Mouse (Mus musculus): Measurements from ENCODE around the gene Mettl7b. TPM values are rescaled to one million over a fixed set of nuclear protein-coding genes. Genes with fewer than 3 reads are reported as not detected.
A peak's percentile ranks its signal among the peaks of the same experiment; 100 is the strongest.

Gene Mettl7b
- polyA plus RNA-seq, 1 experiment from 2014 or later = not detected

GRCm38 (mm10) chr10:128937756-128938390, 22.9 kb downstream of the Mettl7b start:
- DNase-seq (ENCODE audit: low spot score) (no peak), ATAC-seq (replicated peaks; ENCODE audit: low FRiP score) (no peak)
- H3K4me1 ChIP-seq (replicated peaks; ENCODE audit: control insufficient read depth, insufficient read depth, low read length) = no peaks in the 10 kb centered on the region
- no peaks in the 10 kb centered on the region for H3K36me3 ChIP-seq (ENCODE audit: control insufficient read depth, insufficient read depth, low read length)
- H3K9me3 ChIP-seq (ENCODE audit: control insufficient read depth, low read length) = no peaks in the 10 kb centered on the region
- peaks cover 24% of the 10 kb centered on the region for H3K27me3 ChIP-seq (ENCODE audit: control insufficient read depth, insufficient read depth, low read length)
- 77% methylated on average over 12 of the region's 12 CpGs for WGBS
- no peak overlapping the region for H3K4me2 ChIP-seq (ENCODE audit: low read depth, low read length, severe bottlenecking)
- no peak overlapping the region for H3K9ac ChIP-seq (ENCODE audit: low read length)
- H3K4me3 ChIP-seq (ENCODE audit: low read depth, low read length) = no peak overlapping the region
- H3K27ac ChIP-seq (ENCODE audit: low read depth, low read length) = no peak overlapping the region

GRCm38 (mm10) chr10:128935826-128936440, 24.9 kb downstream of the Mettl7b start:
- no peak overlapping the region for H3K9ac ChIP-seq (ENCODE audit: low read length)
- H3K36me3 ChIP-seq (ENCODE audit: control insufficient read depth, insufficient read depth, low read length) = no peaks in the 10 kb centered on the region
- H3K4me3 ChIP-seq (ENCODE audit: low read depth, low read length) = no peak overlapping the region
- peaks cover 30% of the 10 kb centered on the region for H3K27me3 ChIP-seq (ENCODE audit: control insufficient read depth, insufficient read depth, low read length)
- no peak overlapping the region for H3K4me2 ChIP-seq (ENCODE audit: low read depth, low read length, severe bottlenecking)
- no peak for ATAC-seq (replicated peaks; ENCODE audit: low FRiP score)
- no peaks in the 10 kb centered on the region for H3K4me1 ChIP-seq (replicated peaks; ENCODE audit: control insufficient read depth, insufficient read depth, low read length)
- no peak overlapping the region for H3K27ac ChIP-seq (ENCODE audit: low read depth, low read length)
- no peak for DNase-seq (ENCODE audit: low spot score)
- 69% methylated on average over 8 of the region's 8 CpGs for WGBS
- H3K9me3 ChIP-seq (ENCODE audit: control insufficient read depth, low read length) = no peaks in the 10 kb centered on the region

DNA sequence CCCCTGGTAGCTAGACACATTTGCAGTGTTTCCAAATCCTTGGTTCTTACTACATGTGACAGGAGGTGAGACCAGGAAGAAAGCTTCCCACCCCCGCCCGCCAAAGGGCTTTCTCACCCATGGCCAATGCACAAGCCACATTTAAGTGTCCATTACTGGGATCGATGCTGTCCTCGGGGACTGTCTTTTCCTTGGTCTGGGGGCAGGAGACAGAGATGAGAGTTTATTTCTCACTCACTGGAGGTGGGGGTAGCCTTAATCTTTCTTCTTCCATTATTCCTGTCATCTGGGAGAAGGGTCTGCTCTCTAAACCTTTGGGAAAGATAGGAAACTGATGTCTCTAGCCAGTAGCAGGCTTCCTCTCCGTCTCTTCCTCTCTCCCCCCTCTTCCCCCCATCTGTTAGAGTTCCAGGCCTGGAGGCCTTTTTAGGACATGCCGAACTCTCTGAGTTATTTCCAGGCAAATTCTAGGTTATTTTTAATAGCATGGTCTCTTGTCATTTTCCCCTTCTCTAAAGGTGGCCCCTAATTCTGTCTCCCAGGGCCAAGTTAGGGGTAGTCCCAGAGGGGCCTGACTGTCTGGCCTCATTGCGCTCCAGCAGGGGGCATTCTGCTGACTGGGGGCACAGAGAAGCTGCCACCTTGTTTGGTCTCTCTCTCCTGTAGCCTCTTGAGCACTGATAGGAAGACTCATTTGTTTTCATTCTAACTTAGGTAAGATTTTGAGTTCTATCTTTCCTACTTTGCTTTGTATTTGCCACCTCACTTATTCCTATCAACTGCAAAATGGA, 25.6 kb downstream of the Mettl7b start:
- no peak overlapping the region for H3K9ac ChIP-seq (ENCODE audit: low read length)
- H3K9me3 ChIP-seq (ENCODE audit: control insufficient read depth, low read length) = no peaks in the 10 kb centered on the region
- ATAC-seq (replicated peaks; ENCODE audit: low FRiP score) (no peak), DNase-seq (ENCODE audit: low spot score) (no peak)
- no peak overlapping the region for H3K4me3 ChIP-seq (ENCODE audit: low read depth, low read length)
- H3K27ac ChIP-seq (ENCODE audit: low read depth, low read length) = no peak overlapping the region
- 64% methylated on average over 7 of the region's 7 CpGs for WGBS
- H3K4me1 ChIP-seq (replicated peaks; ENCODE audit: control insufficient read depth, insufficient read depth, low read length) = no peaks in the 10 kb centered on the region
- no peaks in the 10 kb centered on the region for H3K36me3 ChIP-seq (ENCODE audit: control insufficient read depth, insufficient read depth, low read length)
- no peak overlapping the region for H3K4me2 ChIP-seq (ENCODE audit: low read depth, low read length, severe bottlenecking)
- H3K27me3 ChIP-seq (ENCODE audit: control insufficient read depth, insufficient read depth, low read length) = peaks cover 31% of the 10 kb centered on the region

GRCm38 (mm10) chr10:128933976-128934721, 26.6 kb downstream of the Mettl7b start:
- ATAC-seq (replicated peaks; ENCODE audit: low FRiP score) (0 out of 2 replicates have a peak, but pooled peaks have one; percentile 21), DNase-seq (ENCODE audit: low spot score) (no peak)
- peaks cover 31% of the 10 kb centered on the region for H3K27me3 ChIP-seq (ENCODE audit: control insufficient read depth, insufficient read depth, low read length)
- peak overlapping the region; percentile 83 for H3K4me2 ChIP-seq (ENCODE audit: low read depth, low read length, severe bottlenecking)
- peak overlapping the region; percentile 48; the same call in 1 of the 2 replicates for H3K9ac ChIP-seq (ENCODE audit: low read length)
- no peaks in the 10 kb centered on the region for H3K9me3 ChIP-seq (ENCODE audit: control insufficient read depth, low read length)
- H3K4me3 ChIP-seq (ENCODE audit: low read depth, low read length) = peak overlapping the region; percentile 40
- 2% methylated on average over 21 of the region's 21 CpGs for WGBS
- no peaks in the 10 kb centered on the region for H3K4me1 ChIP-seq (replicated peaks; ENCODE audit: control insufficient read depth, insufficient read depth, low read length)
- no peak overlapping the region for H3K27ac ChIP-seq (ENCODE audit: low read depth, low read length)
- H3K36me3 ChIP-seq (ENCODE audit: control insufficient read depth, insufficient read depth, low read length) = no peaks in the 10 kb centered on the region

GRCm38 (mm10) chr10:128933574-128933973, 27.2 kb downstream of the Mettl7b start, which contains the start of gene Itga7:
TSS of gene Itga7 (plus strand) at chr10:128933818.
- DNase-seq (ENCODE audit: low spot score) (peak; percentile 82), ATAC-seq (replicated peaks; ENCODE audit: low FRiP score) (peak; percentile 89)
- WGBS = 0% methylated on average over 26 of the region's 26 CpGs
- peaks cover 31% of the 10 kb centered on the region for H3K27me3 ChIP-seq (ENCODE audit: control insufficient read depth, insufficient read depth, low read length)
- no peak within 1 kb of the TSS for H3K27ac ChIP-seq (ENCODE audit: low read depth, low read length)
- no peaks in the 10 kb centered on the region for H3K4me1 ChIP-seq (replicated peaks; ENCODE audit: control insufficient read depth, insufficient read depth, low read length)
- peak within 1 kb of the TSS; percentile 48; the same call in 1 of the 2 replicates for H3K9ac ChIP-seq (ENCODE audit: low read length)
- H3K4me2 ChIP-seq (ENCODE audit: low read depth, low read length, severe bottlenecking) = peak within 1 kb of the TSS; percentile 83
- peak within 1 kb of the TSS; percentile 40 for H3K4me3 ChIP-seq (ENCODE audit: low read depth, low read length)
- no peaks in the 10 kb centered on the region for H3K9me3 ChIP-seq (ENCODE audit: control insufficient read depth, low read length)
- no peaks in the 10 kb centered on the region for H3K36me3 ChIP-seq (ENCODE audit: control insufficient read depth, insufficient read depth, low read length)

DNA sequence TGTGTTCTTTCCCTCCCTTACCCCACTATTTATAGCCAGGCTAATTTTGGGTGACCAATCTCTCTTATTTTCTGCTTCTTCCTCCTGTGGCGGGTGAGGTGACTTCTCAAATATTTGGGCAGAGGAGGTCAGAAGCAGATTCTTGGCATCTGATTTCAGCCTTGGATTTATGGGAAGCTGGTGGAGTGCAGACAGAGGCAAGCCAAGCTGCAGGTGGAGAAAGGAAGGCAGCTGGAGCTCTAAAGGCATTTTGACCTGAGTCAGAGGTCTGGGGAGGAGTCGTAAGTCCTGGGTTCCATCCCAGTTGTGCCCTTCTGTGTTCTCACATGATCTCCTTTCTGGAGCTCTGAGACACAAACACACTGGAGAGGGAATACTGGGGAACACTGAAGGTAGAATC, 29.3 kb downstream of the Mettl7b start:
- 79% methylated on average over 2 of the region's 2 CpGs for WGBS
- no peaks in the 10 kb centered on the region for H3K9me3 ChIP-seq (ENCODE audit: control insufficient read depth, low read length)
- no peaks in the 10 kb centered on the region for H3K4me1 ChIP-seq (replicated peaks; ENCODE audit: control insufficient read depth, insufficient read depth, low read length)
- no peak overlapping the region for H3K9ac ChIP-seq (ENCODE audit: low read length)
- DNase-seq (ENCODE audit: low spot score) (no peak), ATAC-seq (replicated peaks; ENCODE audit: low FRiP score) (no peak)
- H3K4me3 ChIP-seq (ENCODE audit: low read depth, low read length) = no peak overlapping the region
- H3K4me2 ChIP-seq (ENCODE audit: low read depth, low read length, severe bottlenecking) = no peak overlapping the region
- H3K36me3 ChIP-seq (ENCODE audit: control insufficient read depth, insufficient read depth, low read length) = no peaks in the 10 kb centered on the region
- no peak overlapping the region for H3K27ac ChIP-seq (ENCODE audit: low read depth, low read length)
- H3K27me3 ChIP-seq (ENCODE audit: control insufficient read depth, insufficient read depth, low read length) = peaks cover 31% of the 10 kb centered on the region

GRCm38 (mm10) chr10:128929638-128930378, 31.0 kb downstream of the Mettl7b start:
- Histone ChIP-seq H3K27me3 (ENCODE audit: control insufficient read depth, insufficient read depth, low read length) (peaks cover 26% of the 10 kb centered on the region), H3K9ac (ENCODE audit: low read length) (no peak overlapping the region), H3K4me1 (replicated peaks; ENCODE audit: control insufficient read depth, insufficient read depth, low read length) (no peaks in the 10 kb centered on the region), H3K9me3 (ENCODE audit: control insufficient read depth, low read length) (no peaks in the 10 kb centered on the region), H3K4me2 (ENCODE audit: low read depth, low read length, severe bottlenecking) (no peak overlapping the region), H3K27ac (ENCODE audit: low read depth, low read length) (no peak overlapping the region), H3K36me3 (ENCODE audit: control insufficient read depth, insufficient read depth, low read length) (no peaks in the 10 kb centered on the region), H3K4me3 (ENCODE audit: low read depth, low read length) (no peak overlapping the region)
- ATAC-seq (replicated peaks; ENCODE audit: low FRiP score) (no peak), DNase-seq (ENCODE audit: low spot score) (no peak)
- WGBS = 74% methylated on average over 7 of the region's 7 CpGs

DNA sequence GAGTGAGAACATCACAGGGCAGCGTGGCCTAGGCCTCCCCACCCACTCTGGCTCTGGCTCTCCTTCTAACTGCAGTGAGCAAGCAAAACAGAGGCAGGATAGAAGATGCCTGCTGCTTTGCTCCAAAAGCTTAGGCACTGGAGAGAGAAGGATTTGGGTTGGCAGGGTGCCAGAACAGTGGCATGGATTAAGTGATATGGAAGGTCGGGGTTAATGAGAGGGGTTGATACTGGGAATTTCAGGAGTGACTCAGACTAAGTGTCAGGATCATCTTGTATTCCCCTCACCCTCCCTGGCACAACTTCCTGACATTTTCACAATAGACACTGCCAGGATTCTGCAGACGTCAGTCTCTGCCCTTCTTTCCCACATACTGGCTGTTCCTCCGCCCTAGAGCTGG, 32.4 kb downstream of the Mettl7b start:
- no peak for DNase-seq (ENCODE audit: low spot score)

More for the DNA sequence above, 32.4 kb downstream of the Mettl7b start:
- Histone ChIP-seq H3K4me1 (replicated peaks; ENCODE audit: control insufficient read depth, insufficient read depth, low read length) (0 out of 2 replicates have a peak, but pooled peaks cover 2% of the 10 kb centered on the region), H3K4me3 (ENCODE audit: low read depth, low read length) (no peak overlapping the region), H3K27ac (ENCODE audit: low read depth, low read length) (no peak overlapping the region), H3K9me3 (ENCODE audit: control insufficient read depth, low read length) (no peaks in the 10 kb centered on the region), H3K27me3 (ENCODE audit: control insufficient read depth, insufficient read depth, low read length) (peaks cover 13% of the 10 kb centered on the region), H3K9ac (ENCODE audit: low read length) (no peak overlapping the region), H3K4me2 (ENCODE audit: low read depth, low read length, severe bottlenecking) (no peak overlapping the region), H3K36me3 (ENCODE audit: control insufficient read depth, insufficient read depth, low read length) (no peaks in the 10 kb centered on the region)
- 32% methylated on average over 4 of the region's 4 CpGs for WGBS
- no peak for ATAC-seq (replicated peaks; ENCODE audit: low FRiP score)

All from forebrain, embryonic 11.5 days (tissue).